Mouse (Mus musculus): Measurements from ENCODE around the gene Gm7903. TPM values are rescaled to one million over a fixed set of nuclear protein-coding genes. Genes with fewer than 3 reads are reported as not detected.
A peak's percentile ranks its signal among the peaks of the same experiment; 100 is the strongest.
"Not testable (repeated sequence)": the region's sequence is repeated elsewhere in the genome, so short reads cannot be mapped to it uniquely, and the experiment has no call there.

Gene Gm7903
- not detected for total RNA-seq (2021)
- polyA plus RNA-seq (2012; rRNA removed) = not detected in 2 replicates
- long read RNA-seq = 0 reads

DNA sequence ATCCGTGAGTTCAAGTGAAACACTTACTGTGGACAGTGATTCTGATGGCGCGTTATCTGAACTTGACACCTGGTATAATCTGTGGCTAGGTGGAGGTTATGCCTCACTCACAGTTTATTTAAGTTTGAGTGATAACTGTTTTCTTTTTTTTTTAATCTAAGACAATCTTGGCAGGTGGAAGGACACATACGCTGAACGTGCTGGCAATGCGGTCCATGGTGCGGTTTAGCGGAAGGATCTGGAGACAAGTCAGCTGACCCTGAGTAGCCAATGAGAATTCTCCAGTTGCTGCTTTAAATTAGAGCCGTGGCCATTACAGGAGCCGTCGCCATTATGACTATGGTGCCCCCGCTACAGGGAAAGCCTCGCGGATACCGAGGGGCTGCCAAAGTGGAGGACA is at the start of gene Gm7903:
TSS of gene Gm7903 (plus strand) at position 301 of the 400 bp plus-strand sequence.
- H3K4me3 ChIP-seq; H3K27ac ChIP-seq; DNase-seq; H3K27me3 ChIP-seq (ENCODE audit: control insufficient read depth, insufficient read depth, low read length); H3K4me1 ChIP-seq (ENCODE audit: control insufficient read depth, insufficient read depth, low read length); H3K79me2 ChIP-seq (replicated peaks; ENCODE audit: control insufficient read depth, insufficient read depth, low read length); H3K9ac ChIP-seq (ENCODE audit: low read depth, low read length); intact Hi-C loops (cut with DNase I); H3K36me3 ChIP-seq (ENCODE audit: control insufficient read depth, insufficient read depth, low read length): not testable (repeated sequence)
- no CpG with 5 or more reads among the region's 15 CpGs for WGBS

DNA sequence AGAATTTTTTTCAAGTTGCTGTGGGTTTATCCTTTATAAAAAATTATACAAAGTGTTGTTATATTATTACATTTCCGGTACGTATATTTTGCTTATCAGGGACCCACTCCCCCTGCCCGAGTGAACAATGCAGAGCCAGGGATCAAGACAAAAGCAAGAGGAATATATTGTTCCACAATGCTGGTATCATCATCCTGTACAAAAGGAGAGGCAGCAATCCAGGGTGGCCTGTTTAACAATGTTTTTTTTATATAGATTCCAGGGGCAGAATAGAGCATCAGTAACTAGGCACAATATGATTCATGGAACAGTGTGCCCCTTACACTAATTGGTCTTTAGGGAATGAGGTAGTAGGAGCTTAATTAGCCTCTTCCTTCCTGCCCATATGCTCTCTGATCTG is 30.1 kb upstream of the Gm7903 start:
- DNase-seq; H3K9ac ChIP-seq (ENCODE audit: low read depth, low read length); H3K79me2 ChIP-seq (replicated peaks; ENCODE audit: control insufficient read depth, insufficient read depth, low read length); H3K4me1 ChIP-seq (ENCODE audit: control insufficient read depth, insufficient read depth, low read length); H3K27ac ChIP-seq; H3K4me3 ChIP-seq; H3K36me3 ChIP-seq (ENCODE audit: control insufficient read depth, insufficient read depth, low read length); H3K27me3 ChIP-seq (ENCODE audit: control insufficient read depth, insufficient read depth, low read length); intact Hi-C loops (cut with DNase I): not testable (repeated sequence)
- no CpG with 5 or more reads among the region's 3 CpGs for WGBS

DNA sequence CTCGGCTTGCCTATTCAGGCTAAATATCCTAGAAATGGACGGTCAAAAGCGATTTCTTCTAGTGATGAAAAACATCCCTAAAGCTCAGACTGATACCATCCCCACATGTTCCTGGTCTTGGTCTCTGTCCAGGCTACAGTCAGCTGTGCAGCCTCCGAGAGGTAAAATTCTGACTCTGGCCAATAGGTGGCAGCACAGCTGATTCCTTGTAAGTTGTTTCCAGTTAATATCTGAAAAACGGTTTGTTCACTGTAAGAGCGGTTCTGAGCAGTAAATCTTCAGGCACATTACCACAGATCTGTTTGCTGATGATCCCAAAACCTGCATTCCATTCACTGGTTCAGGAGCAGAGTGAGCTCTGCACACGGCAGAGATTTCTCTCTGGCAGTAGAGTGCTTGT is 12.4 kb upstream of the Gm7903 start:
- intact Hi-C loops (cut with DNase I); H3K4me3 ChIP-seq; H3K9ac ChIP-seq (ENCODE audit: low read depth, low read length); H3K79me2 ChIP-seq (replicated peaks; ENCODE audit: control insufficient read depth, insufficient read depth, low read length); H3K27me3 ChIP-seq (ENCODE audit: control insufficient read depth, insufficient read depth, low read length); H3K36me3 ChIP-seq (ENCODE audit: control insufficient read depth, insufficient read depth, low read length); H3K27ac ChIP-seq; H3K4me1 ChIP-seq (ENCODE audit: control insufficient read depth, insufficient read depth, low read length): not testable (repeated sequence)
- DNase-seq = peak in 1 of 2 experiments; percentile 1
- 0 out of 2 replicates have a peak, but pooled peaks have one; percentile 2 for TF ChIP-seq CTCF (IDR thresholded peaks at IDR 0.05)
- WGBS = 33% methylated on average over 4 of the region's 7 CpGs

DNA sequence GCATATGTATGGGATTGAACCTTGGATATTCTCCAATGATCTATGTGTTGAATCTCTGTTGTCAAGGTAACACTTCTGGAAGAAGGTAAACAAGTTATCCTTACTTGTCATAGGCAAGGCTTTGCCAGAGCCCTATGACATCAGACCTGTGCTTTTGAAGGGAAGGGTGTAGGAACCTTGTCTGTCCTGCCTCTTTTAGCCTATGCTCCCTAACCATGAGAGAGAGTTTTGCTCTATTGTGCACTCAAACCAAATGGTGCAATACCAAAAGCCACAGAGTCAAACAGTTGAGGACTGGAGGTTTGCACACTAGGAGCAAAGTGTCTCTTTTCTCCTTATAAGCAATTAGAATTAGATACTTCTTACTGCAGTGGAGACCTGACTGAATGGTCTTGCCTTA is 11.8 kb upstream of the Gm7903 start:
- H3K79me2 ChIP-seq (replicated peaks; ENCODE audit: control insufficient read depth, insufficient read depth, low read length); H3K27me3 ChIP-seq (ENCODE audit: control insufficient read depth, insufficient read depth, low read length); H3K4me3 ChIP-seq; H3K27ac ChIP-seq; H3K9ac ChIP-seq (ENCODE audit: low read depth, low read length); H3K4me1 ChIP-seq (ENCODE audit: control insufficient read depth, insufficient read depth, low read length); intact Hi-C loops (cut with DNase I); H3K36me3 ChIP-seq (ENCODE audit: control insufficient read depth, insufficient read depth, low read length); DNase-seq: not testable (repeated sequence)

DNA sequence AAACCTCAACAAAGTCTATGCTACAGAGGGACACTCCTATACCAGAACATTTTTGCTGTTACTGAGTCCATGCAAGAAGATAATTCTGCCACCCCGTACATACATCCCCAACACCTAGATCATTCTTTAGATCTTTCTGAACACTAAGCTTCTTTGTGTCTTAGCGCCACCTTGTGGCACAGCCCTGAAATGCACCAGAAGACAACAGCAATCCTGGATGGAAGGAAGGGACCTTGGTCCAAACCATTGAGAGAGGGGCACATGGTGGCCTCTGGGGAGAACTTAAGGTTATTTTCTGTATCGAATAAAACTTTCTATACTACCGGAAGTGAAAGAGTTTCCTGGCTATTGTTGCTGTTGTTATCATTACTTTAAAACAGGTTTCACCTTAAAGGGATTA is 11.2 kb upstream of the Gm7903 start:
- intact Hi-C loops (cut with DNase I) = not testable (repeated sequence)
- WGBS = no CpG with 5 or more reads among the region's 4 CpGs

DNA sequence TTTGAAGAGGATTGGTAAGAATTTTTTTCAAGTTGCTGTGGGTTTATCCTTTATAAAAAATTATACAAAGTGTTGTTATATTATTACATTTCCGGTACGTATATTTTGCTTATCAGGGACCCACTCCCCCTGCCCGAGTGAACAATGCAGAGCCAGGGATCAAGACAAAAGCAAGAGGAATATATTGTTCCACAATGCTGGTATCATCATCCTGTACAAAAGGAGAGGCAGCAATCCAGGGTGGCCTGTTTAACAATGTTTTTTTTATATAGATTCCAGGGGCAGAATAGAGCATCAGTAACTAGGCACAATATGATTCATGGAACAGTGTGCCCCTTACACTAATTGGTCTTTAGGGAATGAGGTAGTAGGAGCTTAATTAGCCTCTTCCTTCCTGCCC is 30.5 kb downstream of the Gm7903 start:
- H3K9ac ChIP-seq (ENCODE audit: low read depth, low read length); H3K79me2 ChIP-seq (replicated peaks; ENCODE audit: control insufficient read depth, insufficient read depth, low read length); H3K27me3 ChIP-seq (ENCODE audit: control insufficient read depth, insufficient read depth, low read length); H3K36me3 ChIP-seq (ENCODE audit: control insufficient read depth, insufficient read depth, low read length); H3K4me3 ChIP-seq; H3K27ac ChIP-seq; DNase-seq; H3K4me1 ChIP-seq (ENCODE audit: control insufficient read depth, insufficient read depth, low read length); intact Hi-C loops (cut with DNase I): not testable (repeated sequence)
- WGBS = no CpG with 5 or more reads among the region's 3 CpGs

More for the DNA sequence above, 11.2 kb upstream of the Gm7903 start:
- not testable (repeated sequence) for H3K4me3 ChIP-seq; DNase-seq; H3K27ac ChIP-seq; H3K79me2 ChIP-seq (replicated peaks; ENCODE audit: control insufficient read depth, insufficient read depth, low read length); H3K4me1 ChIP-seq (ENCODE audit: control insufficient read depth, insufficient read depth, low read length); H3K27me3 ChIP-seq (ENCODE audit: control insufficient read depth, insufficient read depth, low read length); H3K36me3 ChIP-seq (ENCODE audit: control insufficient read depth, insufficient read depth, low read length); H3K9ac ChIP-seq (ENCODE audit: low read depth, low read length)

DNA sequence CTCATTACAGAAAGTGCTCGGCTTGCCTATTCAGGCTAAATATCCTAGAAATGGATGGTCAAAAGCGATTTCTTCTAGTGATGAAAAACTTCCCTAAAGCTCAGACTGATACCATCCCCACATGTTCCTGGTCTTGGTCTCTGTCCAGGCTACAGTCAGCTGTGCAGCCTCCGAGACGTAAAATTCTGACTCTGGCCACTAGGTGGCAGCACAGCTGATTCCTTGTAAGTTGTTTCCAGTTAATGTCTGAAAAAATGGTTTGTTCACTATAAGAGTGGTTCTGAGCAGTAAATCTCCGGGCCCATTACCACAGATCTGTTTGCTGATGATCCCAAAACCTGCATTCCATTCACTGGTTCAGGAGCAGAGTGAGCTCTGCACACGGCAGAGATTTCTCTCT is 48.3 kb downstream of the Gm7903 start:
- H3K27ac ChIP-seq; H3K4me1 ChIP-seq (ENCODE audit: control insufficient read depth, insufficient read depth, low read length); H3K9ac ChIP-seq (ENCODE audit: low read depth, low read length); intact Hi-C loops (cut with DNase I); DNase-seq; H3K36me3 ChIP-seq (ENCODE audit: control insufficient read depth, insufficient read depth, low read length); H3K79me2 ChIP-seq (replicated peaks; ENCODE audit: control insufficient read depth, insufficient read depth, low read length); H3K4me3 ChIP-seq; H3K27me3 ChIP-seq (ENCODE audit: control insufficient read depth, insufficient read depth, low read length): not testable (repeated sequence)
- no CpG with 5 or more reads among the region's 6 CpGs for WGBS

DNA sequence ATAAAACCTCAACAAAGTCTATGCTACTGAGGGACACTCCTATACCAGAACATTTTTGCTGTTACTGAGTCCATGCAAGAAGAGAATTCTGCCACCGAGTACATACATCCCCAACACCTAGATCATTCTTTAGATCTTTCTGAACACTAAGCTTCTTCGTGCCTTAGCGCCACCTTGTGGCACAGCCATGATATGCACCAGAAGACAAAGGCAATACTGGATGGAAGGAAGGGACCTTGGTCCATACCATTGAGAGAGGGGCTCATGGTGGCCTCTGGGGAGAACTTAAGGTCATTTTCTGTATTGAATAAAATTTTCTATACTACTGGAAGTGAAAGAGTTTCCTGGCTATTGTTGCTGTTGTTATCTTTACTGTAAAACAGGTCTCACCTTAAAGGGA is 49.5 kb downstream of the Gm7903 start:
- H3K27ac ChIP-seq; intact Hi-C loops (cut with DNase I); H3K4me1 ChIP-seq (ENCODE audit: control insufficient read depth, insufficient read depth, low read length); H3K27me3 ChIP-seq (ENCODE audit: control insufficient read depth, insufficient read depth, low read length); DNase-seq; H3K36me3 ChIP-seq (ENCODE audit: control insufficient read depth, insufficient read depth, low read length); H3K9ac ChIP-seq (ENCODE audit: low read depth, low read length); H3K79me2 ChIP-seq (replicated peaks; ENCODE audit: control insufficient read depth, insufficient read depth, low read length); H3K4me3 ChIP-seq: not testable (repeated sequence)
- WGBS = no CpG with 5 or more reads among the region's 3 CpGs

Other genes with a start within 250 kb of the Gm7903 start
- not detected for gene Tceal6, start 223.1 kb upstream of the Gm7903 start, total RNA-seq (2021)
- gene Tceal6, start 223.1 kb upstream of the Gm7903 start, polyA plus RNA-seq (2012; rRNA removed) = 0.12 TPM in 1 of 2 replicates, not detected in the other
- gene Pramel3, start 131.5 kb upstream of the Gm7903 start, total RNA-seq (2021) = not detected
- gene Pramel3, start 131.5 kb upstream of the Gm7903 start, polyA plus RNA-seq (2012; rRNA removed) = 0.06 TPM in 1 of 2 replicates, not detected in the other
- not detected for gene Gm5128, start 60.6 kb upstream of the Gm7903 start, total RNA-seq (2021)
- not detected in 2 replicates for gene Gm5128, start 60.6 kb upstream of the Gm7903 start, polyA plus RNA-seq (2012; rRNA removed)
- not detected for gene AV320801, start 60.8 kb downstream of the Gm7903 start, total RNA-seq (2021)
- not detected in 2 replicates for gene AV320801, start 60.8 kb downstream of the Gm7903 start, polyA plus RNA-seq (2012; rRNA removed)
- gene Nxf7, start 164.9 kb downstream of the Gm7903 start, total RNA-seq (2021) = under 1 TPM in 1 of 2 experiments, not detected in 1; 0.13 TPM
- gene Nxf7, start 164.9 kb downstream of the Gm7903 start, polyA plus RNA-seq (2012; rRNA removed) = not detected in 2 replicates
- gene Prame, start 193.9 kb downstream of the Gm7903 start, total RNA-seq (2021) = not detected
- not detected in 2 replicates for gene Prame, start 193.9 kb downstream of the Gm7903 start, polyA plus RNA-seq (2012; rRNA removed)